Mouse (Mus musculus) heart, embryonic 13.5 days (tissue): ENCODE measurements around the gene Pias3. TPM values are rescaled to one million over a fixed set of nuclear protein-coding genes. Genes with fewer than 3 reads are reported as not detected.

ENCODE experiments used
- ATAC-seq: fragments of 200-750 bp; cut with Nextera tagmentation; 2 replicates; pipeline ENCODE4 v1.8.0; 2017; ENCODE audit warnings: moderate TSS enrichment; ENCODE audit not compliant: insufficient number of reproducible peaks, low FRiP score, low TSS enrichment; ENCODE audit errors: extremely low read depth
- H3K27ac ChIP-seq: fragments of 300-500 bp; sonication (generic); replicated peaks from 2 replicates; pipeline ENCODE4 v1.5.1; 2015; ENCODE audit warnings: moderate library complexity, mild to moderate bottlenecking, inconsistent platforms
- H3K27me3 ChIP-seq: fragments of 300-500 bp; sonication (generic); replicated peaks from 2 replicates; pipeline ENCODE4 v1.6.1; 2015; ENCODE audit warnings: mild to moderate bottlenecking, inconsistent platforms
- H3K36me3 ChIP-seq: fragments of 300-500 bp; sonication (generic); 2 replicates; pipeline ENCODE4 v1.6.1; 2015; ENCODE audit warnings: mild to moderate bottlenecking, inconsistent platforms
- H3K4me1 ChIP-seq: fragments of 300-500 bp; sonication (generic); 2 replicates; pipeline ENCODE4 v1.6.1; 2015; ENCODE audit warnings: inconsistent platforms
- H3K4me2 ChIP-seq: fragments of 300-500 bp; sonication (generic); 2 replicates; pipeline ENCODE4 v1.6.1; 2015; ENCODE audit warnings: inconsistent platforms, mild to moderate bottlenecking, moderate library complexity
- H3K4me3 ChIP-seq: fragments of 300-500 bp; sonication (generic); 2 replicates; pipeline ENCODE4 v1.5.1; 2015; ENCODE audit warnings: moderate library complexity, mild to moderate bottlenecking, inconsistent platforms
- H3K9ac ChIP-seq: fragments of 300-500 bp; sonication (generic); 2 replicates; pipeline ENCODE4 v1.6.1; 2015; ENCODE audit warnings: inconsistent platforms, mild to moderate bottlenecking, moderate library complexity
- H3K9me3 ChIP-seq: fragments of 300-500 bp; sonication (generic); 2 replicates; pipeline ENCODE4 v1.6.1; 2016; ENCODE audit warnings: inconsistent platforms
- WGBS: fragments of 180-500 bp; shearing (Covaris S2); methylation state at CpG from one replicate; pipeline ENCODE4 v1.1.7; 2015; ENCODE audit warnings: mixed read lengths; 5-methylcytosine and 5-hydroxymethylcytosine counted together
- polyA plus RNA-seq: library from polyadenylated mRNA; unstranded; fragments of >200 nt; fragmentation: Nextera tagmentation; extraction: Ambion mirVana; gene quantifications from 2 replicates; pipeline ENCODE4 v1.2.1, GENCODE M21; 2015

Gene Pias3
- polyA plus RNA-seq, 1 experiment from 2014 or later, result 37.7 TPM

- Histone ChIP-seq H3K36me3 (no peaks in the 10 kb centered on the region), H3K27ac (no peak overlapping the region), H3K9ac (no peak overlapping the region), H3K4me1 (peaks cover 15% of the 10 kb centered on the region), H3K4me3 (no peak overlapping the region), H3K9me3 (no peaks in the 10 kb centered on the region), H3K4me2 (no peak overlapping the region), H3K27me3 (peaks cover 48% of the 10 kb centered on the region)
- no peak for ATAC-seq
- whole genome bisulfite sequencing, result 74% methylated on average over 11 of the region's 11 CpGs
These were observed 7.3 kb upstream of the Pias3 start for GRCm38 (mm10) chr3:96688854-96689253.

GRCm38 (mm10) chr3:96690298-96690697 is 5.9 kb upstream of the Pias3 start:
- Histone ChIP-seq H3K4me2 (no peak overlapping the region), H3K4me3 (no peak overlapping the region), H3K9me3 (no peaks in the 10 kb centered on the region), H3K9ac (no peak overlapping the region), H3K36me3 (no peaks in the 10 kb centered on the region), H3K4me1 (peaks cover 10% of the 10 kb centered on the region), H3K27ac (no peak overlapping the region), H3K27me3 (peaks cover 34% of the 10 kb centered on the region)
- no peak for ATAC-seq
- 42% methylated on average over 3 of the region's 3 CpGs for WGBS

GRCm38 (mm10) chr3:96692506-96692905 is 3.7 kb upstream of the Pias3 start:
- Histone ChIP-seq H3K4me2 (no peak overlapping the region), H3K27ac (no peak overlapping the region), H3K4me1 (peaks cover 20% of the 10 kb centered on the region), H3K27me3 (peaks cover 20% of the 10 kb centered on the region), H3K9ac (no peak overlapping the region), H3K9me3 (no peaks in the 10 kb centered on the region), H3K4me3 (no peak overlapping the region), H3K36me3 (no peaks in the 10 kb centered on the region)
- 25% methylated on average over 3 of the region's 3 CpGs for WGBS
- ATAC-seq, result no peak

DNA sequence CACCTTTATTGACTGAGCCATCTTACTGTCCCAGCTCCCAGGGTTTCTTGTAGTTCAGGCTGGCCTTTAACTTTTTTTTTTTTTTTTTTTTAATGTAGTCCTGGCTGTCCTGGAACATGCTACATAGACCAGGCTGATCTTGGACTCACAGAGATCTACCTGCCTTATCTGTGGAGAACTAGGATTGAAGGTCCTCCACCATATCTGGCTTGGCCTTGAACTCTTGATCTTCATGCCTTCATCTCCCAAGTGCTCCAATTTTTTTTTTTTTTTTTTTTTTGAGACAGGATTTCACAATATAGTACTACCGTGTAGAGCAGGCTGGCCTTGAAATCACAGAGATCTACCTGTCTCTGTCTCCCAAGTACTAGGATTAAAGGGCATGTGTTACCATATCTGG is 2.6 kb upstream of the Pias3 start:
- Histone ChIP-seq H3K36me3 (no peaks in the 10 kb centered on the region), H3K27ac (no peak overlapping the region), H3K9ac (no peak overlapping the region), H3K4me1 (peaks cover 27% of the 10 kb centered on the region), H3K4me3 (no peak overlapping the region), H3K4me2 (no peak overlapping the region), H3K27me3 (peaks cover 15% of the 10 kb centered on the region), H3K9me3 (no peaks in the 10 kb centered on the region)
- WGBS, result 76% methylated on average over 1 of the region's 1 CpGs
- no peak for ATAC-seq

- no peaks in the 10 kb centered on the region for H3K27me3 ChIP-seq
- H3K9ac ChIP-seq, result peak overlapping the region; percentile 91
- WGBS, result under 1% methylated on average over 78 of the region's 85 CpGs
- peak overlapping the region; percentile 93 for H3K27ac ChIP-seq
- peak; percentile 91 for ATAC-seq
- H3K9me3 ChIP-seq, result no peaks in the 10 kb centered on the region
- H3K36me3 ChIP-seq, result peaks cover 29% of the 10 kb centered on the region
- peaks cover 33% of the 10 kb centered on the region for H3K4me1 ChIP-seq
- H3K4me2 ChIP-seq, result peak overlapping the region; percentile 86
- peak overlapping the region; percentile 85 for H3K4me3 ChIP-seq
These were observed 865 bp downstream of the Pias3 start for GRCm38 (mm10) chr3:96696766-96697732.

- Histone ChIP-seq H3K9me3 (no peaks in the 10 kb centered on the region), H3K4me2 (0 out of 2 replicates have a peak overlapping the region, but pooled peaks have one; percentile 1), H3K4me1 (peaks cover 30% of the 10 kb centered on the region), H3K4me3 (no peak overlapping the region; the same call in 1 of the 2 replicates), H3K27ac (no peak overlapping the region), H3K27me3 (no peaks in the 10 kb centered on the region), H3K36me3 (peaks cover 49% of the 10 kb centered on the region), H3K9ac (peak overlapping the region; percentile 44)
- 42% methylated on average over 19 of the region's 19 CpGs for WGBS
- ATAC-seq, result no peak
These were observed 3.0 kb downstream of the Pias3 start for GRCm38 (mm10) chr3:96698993-96699690.

GRCm38 (mm10) chr3:96700376-96700775 is 4.2 kb downstream of the Pias3 start:
- ATAC-seq, result no peak
- 49% methylated on average over 7 of the region's 7 CpGs for WGBS
- no peaks in the 10 kb centered on the region for H3K27me3 ChIP-seq
- peaks cover 62% of the 10 kb centered on the region for H3K36me3 ChIP-seq
- no peaks in the 10 kb centered on the region for H3K9me3 ChIP-seq
- H3K9ac ChIP-seq, result no peak overlapping the region
- H3K4me3 ChIP-seq, result no peak overlapping the region
- peaks cover 23% of the 10 kb centered on the region for H3K4me1 ChIP-seq
- no peak overlapping the region for H3K27ac ChIP-seq
- H3K4me2 ChIP-seq, result no peak overlapping the region

DNA sequence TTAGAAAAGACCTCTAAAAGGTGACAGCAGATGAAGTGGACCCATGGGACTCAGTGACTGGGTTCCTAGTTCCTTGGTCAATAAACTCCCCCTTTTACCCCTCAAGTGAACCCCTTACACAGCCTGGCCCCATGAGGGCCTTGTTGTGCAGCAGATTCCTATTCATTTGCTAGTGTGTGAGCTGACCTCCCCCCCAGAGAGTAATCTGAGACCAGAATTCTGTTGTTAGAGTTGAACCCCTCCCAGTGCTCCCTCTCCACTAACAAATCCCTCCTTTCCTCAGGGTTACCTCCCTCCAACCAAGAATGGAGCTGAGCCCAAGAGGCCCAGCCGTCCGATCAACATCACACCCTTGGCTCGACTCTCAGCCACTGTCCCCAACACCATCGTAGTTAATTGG is 4.8 kb downstream of the Pias3 start:
- Histone ChIP-seq H3K9me3 (no peaks in the 10 kb centered on the region), H3K36me3 (peaks cover 66% of the 10 kb centered on the region), H3K4me1 (peaks cover 16% of the 10 kb centered on the region), H3K27me3 (no peaks in the 10 kb centered on the region), H3K4me2 (no peak overlapping the region), H3K4me3 (no peak overlapping the region), H3K9ac (no peak overlapping the region), H3K27ac (no peak overlapping the region)
- no peak for ATAC-seq
- WGBS, result 87% methylated on average over 4 of the region's 4 CpGs

- no peak overlapping the region for H3K4me3 ChIP-seq
- H3K9me3 ChIP-seq, result no peaks in the 10 kb centered on the region
- no peak overlapping the region for H3K27ac ChIP-seq
- 54% methylated on average over 11 of the region's 11 CpGs for WGBS
- H3K4me1 ChIP-seq, result peaks cover 10% of the 10 kb centered on the region
- H3K27me3 ChIP-seq, result peaks cover 7% of the 10 kb centered on the region; the same call in 1 of the 2 replicates
- peaks cover 61% of the 10 kb centered on the region for H3K36me3 ChIP-seq
- H3K4me2 ChIP-seq, result no peak overlapping the region
- H3K9ac ChIP-seq, result no peak overlapping the region
- no peak for ATAC-seq
These were observed 8.6 kb downstream of the Pias3 start for GRCm38 (mm10) chr3:96704778-96705177.

DNA sequence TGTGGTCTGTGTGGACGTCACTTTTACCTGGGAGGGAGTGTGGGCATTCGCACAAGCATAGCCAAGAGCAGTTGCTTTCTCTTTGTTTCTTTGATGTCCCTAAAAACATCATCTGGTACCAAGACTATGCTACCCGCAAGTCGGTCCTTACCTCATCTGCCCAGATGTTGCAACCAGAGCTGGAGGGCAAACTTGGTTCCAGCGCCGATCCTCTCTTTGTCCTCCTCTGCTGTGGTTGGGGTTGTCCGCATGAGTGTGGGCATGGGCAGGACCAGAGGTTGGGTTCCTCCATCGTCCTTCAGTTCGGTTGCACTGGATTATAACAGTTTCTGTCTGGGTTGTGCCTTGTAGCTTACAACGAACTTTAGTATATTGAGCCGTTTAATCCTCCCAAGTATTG is 10.0 kb downstream of the Pias3 start:
- Histone ChIP-seq H3K4me1 (peaks cover 10% of the 10 kb centered on the region), H3K4me2 (no peak overlapping the region), H3K27ac (no peak overlapping the region), H3K27me3 (peaks cover 7% of the 10 kb centered on the region; the same call in 1 of the 2 replicates), H3K9me3 (no peaks in the 10 kb centered on the region), H3K9ac (no peak overlapping the region), H3K36me3 (peaks cover 61% of the 10 kb centered on the region), H3K4me3 (no peak overlapping the region)
- no peak for ATAC-seq
- 83% methylated on average over 11 of the region's 11 CpGs for WGBS

DNA sequence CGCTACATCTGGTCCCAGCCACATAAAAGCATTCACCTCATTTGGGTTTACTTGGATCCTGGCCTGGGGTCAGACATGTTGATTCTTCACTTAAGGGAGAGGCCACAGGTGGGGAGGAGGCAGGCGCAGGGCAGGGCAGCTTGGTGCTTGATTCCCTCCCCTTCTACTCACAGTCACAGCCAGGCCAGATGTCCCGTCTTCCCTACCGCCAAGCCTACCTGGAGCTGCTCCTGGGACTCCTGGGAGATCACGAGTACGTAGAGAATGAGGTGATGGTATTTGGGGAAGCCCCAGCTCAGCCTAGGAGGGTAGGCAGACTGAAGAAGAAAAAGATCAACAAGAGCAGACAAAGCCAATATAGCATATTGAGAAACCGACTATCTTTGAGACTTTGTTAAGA is 10.8 kb downstream of the Pias3 start:
- H3K4me2 ChIP-seq, result no peak overlapping the region
- H3K27ac ChIP-seq, result no peak overlapping the region
- peaks cover 7% of the 10 kb centered on the region; the same call in 1 of the 2 replicates for H3K27me3 ChIP-seq
- H3K4me3 ChIP-seq, result no peak overlapping the region
- no peak for ATAC-seq
- peaks cover 61% of the 10 kb centered on the region for H3K36me3 ChIP-seq
- H3K4me1 ChIP-seq, result peaks cover 10% of the 10 kb centered on the region
- H3K9ac ChIP-seq, result no peak overlapping the region
- no peaks in the 10 kb centered on the region for H3K9me3 ChIP-seq
- 59% methylated on average over 7 of the region's 7 CpGs for WGBS
